Mouse (Mus musculus) forebrain, postnatal 0 days (tissue): ENCODE results near the gene 2900011O08Rik. TPM values are rescaled to one million over a fixed set of nuclear protein-coding genes. Genes with fewer than 3 reads are reported as not detected.

Experiments used
- ATAC-seq: fragments of 200-750 bp; cut with Nextera tagmentation; 2 replicates; pipeline ENCODE4 v1.8.0; 2017; ENCODE audit warnings: mild to moderate bottlenecking, moderate library complexity
- DNase-seq: peaks from one replicate; pipeline ENCODE4 v3.0.0-alpha.2; 2015
- H3K27ac ChIP-seq: fragments of 300-500 bp; sonication (generic); 2 replicates; pipeline ENCODE4 v1.5.1; 2014; ENCODE audit warnings: low read depth, mild to moderate bottlenecking, antibody characterized with exemption, low read length, moderate library complexity, mixed read lengths
- H3K27me3 ChIP-seq: fragments of 300-500 bp; sonication (generic); 2 replicates; pipeline ENCODE4 v1.6.1; 2014; ENCODE audit warnings: mild to moderate bottlenecking, low read length, mixed read lengths; ENCODE audit not compliant: insufficient read depth
- H3K36me3 ChIP-seq: fragments of 300-500 bp; sonication (generic); 2 replicates; pipeline ENCODE4 v1.6.1; 2014; ENCODE audit warnings: mild to moderate bottlenecking, moderate library complexity; ENCODE audit not compliant: insufficient read depth
- H3K4me1 ChIP-seq: fragments of 300-500 bp; sonication (generic); 2 replicates; pipeline ENCODE4 v1.6.1; 2014; ENCODE audit warnings: antibody characterized with exemption; ENCODE audit not compliant: insufficient read depth
- H3K4me2 ChIP-seq: fragments of 300-500 bp; sonication (generic); 2 replicates; pipeline ENCODE4 v1.6.1; 2014; ENCODE audit warnings: low read depth, mild to moderate bottlenecking, moderate library complexity
- H3K4me3 ChIP-seq: fragments of 300-500 bp; sonication (generic); 2 replicates; pipeline ENCODE4 v1.5.1; 2014; ENCODE audit warnings: low read depth, low read length, mixed read lengths
- H3K9ac ChIP-seq: fragments of 300-500 bp; sonication (generic); 2 replicates; pipeline ENCODE4 v1.6.1; 2014; ENCODE audit warnings: mild to moderate bottlenecking
- H3K9me3 ChIP-seq: fragments of 300-500 bp; sonication (generic); 2 replicates; pipeline ENCODE4 v1.6.1; 2016; ENCODE audit warnings: low read length
- CTCF ChIP-seq: sonication (generic); IDR thresholded peaks from 2 replicates; pipeline ENCODE4 v1.5.1; 2016; ENCODE audit warnings: antibody characterized with exemption, control low read depth, low read depth
- WGBS: fragments of 180-500 bp; shearing (Covaris S2); extraction: QIAGEN DNeasy Blood & Tissue Kit; methylation state at CpG from one replicate; pipeline ENCODE4 v1.1.7; 2014; 5-methylcytosine and 5-hydroxymethylcytosine counted together
- polyA plus RNA-seq: library from polyadenylated mRNA; unstranded; fragments of >200 nt; fragmentation: Nextera tagmentation; extraction: Ambion mirVana; gene quantifications from 2 replicates; pipeline ENCODE4 v1.2.1, GENCODE M21; 2015
- total RNA-seq: library from RNA; depleted of rRNA; stranded (reverse); fragments of >200 nt; gene quantifications from 2 replicates; pipeline ENCODE4 v1.2.3, GENCODE M21; 2014

Gene 2900011O08Rik
- total and polyA plus RNA-seq, 2 experiments from 2014 or later, result 165 to 213 TPM

- DNase-seq, result no peak
- TF ChIP-seq CTCF, result no peak
- no peak overlapping the region for H3K27ac ChIP-seq
- no peak overlapping the region for H3K4me2 ChIP-seq
- H3K4me3 ChIP-seq, result no peak overlapping the region
- H3K9ac ChIP-seq, result no peak overlapping the region
- 0 out of 2 replicates have a peak, but pooled peaks cover 3% of the 10 kb centered on the region for H3K36me3 ChIP-seq
- WGBS, result 78% methylated on average over 4 of the region's 4 CpGs
- H3K27me3 ChIP-seq, result no peaks in the 10 kb centered on the region
- H3K9me3 ChIP-seq, result no peaks in the 10 kb centered on the region
- no peak for ATAC-seq
- no peaks in the 10 kb centered on the region for H3K4me1 ChIP-seq
These were observed 59.9 kb downstream of the 2900011O08Rik start for GRCm38 (mm10) chr16:14046224-14046756.

DNA sequence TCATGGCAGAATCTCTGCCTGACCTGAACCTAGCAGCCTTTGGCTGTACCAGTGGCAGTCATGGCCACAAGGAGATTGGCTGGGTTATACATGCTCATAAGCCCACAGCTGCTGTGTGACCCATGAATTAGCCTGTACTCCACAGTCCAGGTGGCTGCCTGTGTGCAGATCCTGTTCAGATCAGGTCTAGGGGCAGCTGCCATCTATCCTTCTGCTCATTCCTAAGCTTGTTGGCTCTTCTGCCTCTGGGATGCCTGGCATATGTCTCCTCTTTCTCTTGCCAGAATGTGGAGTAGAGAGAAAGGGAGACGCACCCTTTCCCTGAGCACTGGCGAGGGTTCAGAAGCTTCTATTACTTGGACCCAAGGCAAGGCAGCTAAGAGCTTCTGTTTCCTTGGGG is 65.8 kb downstream of the 2900011O08Rik start:
- WGBS, result 62% methylated on average over 2 of the region's 2 CpGs
- Histone ChIP-seq H3K27me3 (no peaks in the 10 kb centered on the region), H3K9ac (no peak overlapping the region), H3K9me3 (no peaks in the 10 kb centered on the region), H3K4me2 (no peak overlapping the region), H3K27ac (no peak overlapping the region), H3K36me3 (0 out of 2 replicates have a peak, but pooled peaks cover 3% of the 10 kb centered on the region), H3K4me1 (no peaks in the 10 kb centered on the region), H3K4me3 (no peak overlapping the region)
- TF ChIP-seq CTCF, result no peak
- DNase-seq (peak; percentile 45), ATAC-seq (peak; percentile 84)

- 86% methylated on average over 5 of the region's 5 CpGs for WGBS
- no peak overlapping the region for H3K27ac ChIP-seq
- no peaks in the 10 kb centered on the region for H3K27me3 ChIP-seq
- H3K9me3 ChIP-seq, result no peaks in the 10 kb centered on the region
- no peak overlapping the region for H3K4me2 ChIP-seq
- 0 out of 2 replicates have a peak, but pooled peaks cover 3% of the 10 kb centered on the region for H3K36me3 ChIP-seq
- no peak overlapping the region for H3K9ac ChIP-seq
- DNase-seq (no peak), ATAC-seq (no peak)
- no peak for TF ChIP-seq CTCF
- no peaks in the 10 kb centered on the region for H3K4me1 ChIP-seq
- H3K4me3 ChIP-seq, result no peak overlapping the region
These were observed 66.7 kb downstream of the 2900011O08Rik start for GRCm38 (mm10) chr16:14053116-14053515.

DNA sequence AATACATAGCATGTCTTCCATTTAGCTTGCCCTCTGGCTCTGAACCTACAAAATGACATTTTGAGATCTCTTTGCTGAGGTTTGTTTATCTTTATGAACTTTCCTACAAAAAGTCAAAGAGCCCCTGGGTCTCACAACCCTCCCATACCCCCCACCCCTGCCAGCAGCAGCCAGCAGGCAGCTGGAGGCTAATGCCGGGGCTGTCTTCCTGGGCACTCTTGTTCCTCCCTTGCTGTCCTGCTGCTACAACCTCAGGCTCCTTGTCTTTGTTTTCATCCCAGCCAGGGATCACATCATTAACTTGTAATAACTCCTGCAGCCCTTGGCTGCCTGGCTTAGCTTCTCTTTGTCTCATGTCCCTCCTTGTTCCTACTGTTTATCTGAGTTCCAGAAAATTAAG is 68.9 kb downstream of the 2900011O08Rik start:
- no peak for TF ChIP-seq CTCF
- ATAC-seq (no peak), DNase-seq (no peak)
- H3K27ac ChIP-seq, result no peak overlapping the region
- WGBS, result 11% methylated on average over 1 of the region's 1 CpGs
- no peaks in the 10 kb centered on the region for H3K27me3 ChIP-seq
- no peak overlapping the region for H3K9ac ChIP-seq
- H3K4me3 ChIP-seq, result no peak overlapping the region
- H3K9me3 ChIP-seq, result no peaks in the 10 kb centered on the region
- 0 out of 2 replicates have a peak, but pooled peaks cover 3% of the 10 kb centered on the region for H3K36me3 ChIP-seq
- no peak overlapping the region for H3K4me2 ChIP-seq
- no peaks in the 10 kb centered on the region for H3K4me1 ChIP-seq

DNA sequence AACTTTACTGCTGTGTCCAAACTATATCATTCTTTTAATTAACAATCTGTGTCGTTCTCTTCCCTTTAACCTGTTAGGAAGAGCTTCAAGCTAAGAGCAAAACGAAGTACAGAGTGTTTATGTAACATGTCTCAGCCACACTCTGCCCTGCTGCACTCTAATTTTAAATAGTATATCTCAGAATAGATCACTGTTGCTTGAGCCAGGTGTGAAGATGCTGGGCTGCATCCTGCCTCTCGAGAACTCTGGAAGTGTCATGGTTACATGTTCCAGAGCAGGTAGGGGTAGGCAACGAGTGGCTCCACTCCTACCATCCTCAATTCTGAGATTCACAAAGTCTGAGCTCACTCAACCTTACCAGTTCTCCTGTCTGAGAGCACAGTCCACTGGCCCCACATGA is 70.3 kb downstream of the 2900011O08Rik start:
- Histone ChIP-seq H3K4me2 (no peak overlapping the region), H3K9me3 (no peaks in the 10 kb centered on the region), H3K27me3 (no peaks in the 10 kb centered on the region), H3K4me1 (no peaks in the 10 kb centered on the region), H3K4me3 (no peak overlapping the region), H3K9ac (no peak overlapping the region), H3K36me3 (no peaks in the 10 kb centered on the region), H3K27ac (no peak overlapping the region)
- 77% methylated on average over 4 of the region's 4 CpGs for WGBS
- no peak for DNase-seq
- TF ChIP-seq CTCF, result no peak
- no peak for ATAC-seq

DNA sequence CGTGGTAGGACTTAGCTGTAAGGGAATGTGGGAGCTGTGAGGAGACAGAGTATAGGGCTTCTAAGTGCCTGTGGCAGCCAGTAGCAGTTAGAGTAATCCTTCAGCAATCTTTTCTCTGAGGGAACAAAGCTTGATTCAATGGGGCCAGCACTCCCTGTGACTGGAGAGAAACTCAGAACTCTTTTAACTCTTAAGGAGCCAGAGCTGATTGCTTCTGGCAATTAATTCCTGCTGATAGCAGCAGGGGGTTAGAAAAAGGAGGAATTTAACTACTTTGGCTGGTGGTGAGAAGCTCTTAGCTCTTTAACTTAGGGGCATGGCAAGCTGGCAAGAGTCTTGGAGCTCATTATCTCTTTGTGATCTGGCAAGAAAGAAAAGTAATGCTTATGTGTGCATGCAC is 72.1 kb downstream of the 2900011O08Rik start:
- no peaks in the 10 kb centered on the region for H3K36me3 ChIP-seq
- no peak overlapping the region for H3K9ac ChIP-seq
- no peak for TF ChIP-seq CTCF
- no peaks in the 10 kb centered on the region for H3K27me3 ChIP-seq
- no peak overlapping the region for H3K4me2 ChIP-seq
- DNase-seq, result peak; percentile 13
- no peaks in the 10 kb centered on the region for H3K4me1 ChIP-seq
- H3K27ac ChIP-seq, result no peak overlapping the region
- no peak overlapping the region for H3K4me3 ChIP-seq
- ATAC-seq, result peak; percentile 65; the same call in 1 of the 2 replicates
- H3K9me3 ChIP-seq, result no peaks in the 10 kb centered on the region
- 5% methylated on average over 1 of the region's 1 CpGs for WGBS

DNA sequence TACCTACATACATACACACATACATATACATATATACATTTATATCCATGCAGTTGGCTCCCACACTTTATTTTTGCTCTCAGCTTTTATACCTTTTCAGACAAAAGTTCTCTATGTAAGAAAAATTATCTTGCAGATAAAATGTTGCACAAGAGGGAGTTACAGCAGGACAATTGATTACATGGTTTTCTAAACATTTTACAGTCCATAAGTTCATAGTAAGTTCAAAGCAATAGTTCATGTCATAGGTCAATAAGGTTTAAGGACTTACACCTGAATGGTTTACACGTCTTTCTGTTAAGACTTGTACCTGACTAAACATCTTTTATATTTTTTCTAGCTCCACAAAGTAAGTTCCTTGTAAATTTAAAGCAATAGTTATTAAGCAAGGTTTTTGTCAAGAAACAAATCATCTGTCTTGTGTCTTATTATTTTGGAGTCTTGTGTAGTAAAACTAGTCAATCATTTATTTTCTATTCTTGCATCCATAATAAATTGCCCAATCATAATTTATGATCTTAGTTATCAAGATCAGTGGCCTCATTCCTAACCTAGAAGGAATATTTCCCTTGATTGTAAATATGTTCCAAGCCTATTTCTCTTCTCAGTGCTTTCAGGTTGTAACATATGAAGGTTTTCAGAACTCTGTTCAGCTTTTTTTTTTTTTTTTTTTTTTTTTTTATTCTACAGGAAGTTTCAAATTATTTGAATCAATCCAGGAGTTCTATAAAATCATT is 72.9 kb downstream of the 2900011O08Rik start:
- DNase-seq, result no peak
- no peak for TF ChIP-seq CTCF
- Histone ChIP-seq H3K4me2 (no peak overlapping the region), H3K4me1 (no peaks in the 10 kb centered on the region), H3K4me3 (no peak overlapping the region), H3K27me3 (no peaks in the 10 kb centered on the region), H3K9ac (no peak overlapping the region), H3K36me3 (no peaks in the 10 kb centered on the region), H3K9me3 (no peaks in the 10 kb centered on the region), H3K27ac (no peak overlapping the region)
- 30% methylated on average over 1 of the region's 1 CpGs for WGBS
- no peak for ATAC-seq
